Mouse (Mus musculus): ENCODE measurements around the gene Tbc1d9.

DNA sequence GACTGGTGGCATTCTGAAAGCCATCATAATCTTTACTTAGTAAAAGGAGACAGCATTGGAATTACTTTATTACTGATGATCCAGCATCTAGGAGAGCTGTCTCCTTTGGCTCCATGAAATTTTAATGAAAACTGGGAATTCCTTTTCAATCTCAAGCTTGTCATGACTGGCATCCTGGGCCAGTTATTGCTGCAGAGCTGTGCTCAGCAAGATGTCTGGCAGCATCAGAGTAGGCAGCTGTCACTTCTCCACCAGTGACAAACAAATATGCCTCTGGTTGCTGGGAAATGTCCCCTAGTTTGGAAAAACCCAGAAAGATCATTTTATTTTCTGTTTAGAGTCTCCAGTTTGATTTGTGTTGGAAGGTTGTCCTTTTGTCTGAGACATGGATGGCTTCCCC lies 74.2 kb downstream of the Tbc1d9 start:
- TF ChIP-seq CTCF (IDR thresholded peaks at IDR 0.05; ENCODE audit: borderline replicate concordance, extremely low read depth, insufficient read depth, insufficient read length) = no peak
- TF ChIP-seq POLR2A (IDR thresholded peaks at IDR 0.05; ENCODE audit: borderline replicate concordance, extremely low read depth, insufficient read depth, insufficient read length, poor library complexity, severe bottlenecking) = no peak
